Mouse (Mus musculus): ENCODE measurements at regions not wholly inside any gene's neighbourhood (a gene's known extent, or its start where the extent isn't known, plus 50 kb on each side); places are given as distances from the start of the nearest gene placed in this dataset.

DNA sequence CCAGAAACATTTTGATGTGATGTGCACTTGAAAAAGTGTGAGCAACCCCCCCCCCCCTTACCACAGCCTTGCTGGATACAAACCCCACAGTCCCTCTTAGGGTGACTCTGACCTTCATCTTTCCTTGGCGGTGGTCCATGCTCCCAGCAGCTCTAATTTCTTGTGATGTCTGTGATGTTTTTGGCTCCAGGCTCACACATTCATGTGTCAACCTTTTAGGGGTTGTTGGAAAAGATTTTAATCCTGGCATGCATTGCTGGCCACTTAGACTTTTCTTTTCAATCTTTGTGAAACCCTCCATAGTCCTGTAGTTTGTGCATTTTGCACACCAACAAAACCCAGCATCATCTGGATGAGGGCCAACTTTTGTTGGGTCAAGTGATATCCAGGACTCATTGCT, 134.9 kb upstream of the Igfbp3 start:
- in situ Hi-C loops (cut with MboI, MseI), result no loop called here

DNA sequence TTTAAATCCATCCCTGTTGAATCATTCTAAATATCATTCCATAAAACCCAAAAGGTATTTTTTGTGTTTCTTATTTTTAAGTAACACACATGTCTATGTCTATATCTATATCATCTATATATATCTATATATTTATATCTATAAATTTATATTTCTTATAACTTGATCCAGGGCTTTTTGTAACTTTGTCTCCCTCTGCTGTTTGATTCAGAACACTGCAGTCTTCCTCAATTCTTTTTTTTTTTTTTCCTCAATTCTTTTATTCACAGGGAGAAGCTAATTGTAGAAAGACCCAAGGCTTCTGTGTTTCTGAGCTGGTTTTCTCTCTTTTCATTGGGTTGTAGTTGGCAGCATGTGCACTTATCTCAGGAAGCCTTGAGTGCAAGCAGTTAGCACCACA, 124.1 kb upstream of the Igfbp3 start:
- in situ Hi-C loops (cut with MboI, MseI), result no loop called here

DNA sequence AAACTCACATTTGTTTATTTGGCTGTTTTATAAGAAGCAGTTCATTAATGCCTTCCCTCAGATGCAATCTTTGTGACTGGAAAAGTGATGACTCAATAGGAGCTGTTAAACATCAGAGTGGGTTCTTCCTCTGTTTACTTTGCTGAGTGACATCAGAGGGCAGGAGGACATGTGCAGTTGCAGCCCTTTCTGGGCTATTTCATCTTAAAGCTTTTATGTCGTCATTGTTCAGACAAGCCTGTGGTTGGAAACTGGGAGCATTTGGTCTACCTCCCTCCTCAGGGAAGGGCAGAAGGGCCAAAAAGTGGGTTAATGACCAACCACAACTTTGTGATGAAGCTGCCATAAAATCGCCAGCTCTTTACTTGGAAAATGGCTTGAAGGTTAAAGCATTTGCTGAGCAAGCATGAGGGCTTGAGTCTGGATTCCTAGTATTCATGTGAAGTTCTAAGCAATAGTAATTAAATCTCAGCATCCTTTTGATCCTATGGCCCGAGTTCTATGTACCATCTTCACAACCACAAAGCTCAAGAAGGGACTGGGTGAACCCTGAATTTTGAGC, 103.8 kb upstream of the Igfbp3 start:
- in situ Hi-C loops (cut with MboI, MseI), result no loop called here

DNA sequence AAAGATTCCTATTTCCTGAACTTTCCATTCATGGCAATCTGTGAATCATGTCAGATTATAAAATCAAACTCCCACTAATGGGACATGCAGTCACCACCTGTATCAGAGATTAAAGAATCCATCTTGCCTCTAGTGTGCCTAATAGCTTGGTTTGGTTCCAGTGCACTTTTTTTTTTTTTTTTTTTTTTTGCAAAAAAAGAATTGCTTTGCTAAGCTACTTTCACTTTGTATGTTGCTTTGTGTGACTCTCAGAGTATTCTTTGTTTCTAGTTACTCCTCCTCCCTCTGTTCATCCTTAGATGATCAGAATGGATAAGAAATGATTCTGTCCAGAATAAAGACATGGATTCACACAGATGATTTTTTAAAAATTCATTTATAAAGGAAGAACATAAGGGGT, 82.5 kb upstream of the Igfbp3 start:
- in situ Hi-C loops (cut with MboI, MseI), result no loop called here

DNA sequence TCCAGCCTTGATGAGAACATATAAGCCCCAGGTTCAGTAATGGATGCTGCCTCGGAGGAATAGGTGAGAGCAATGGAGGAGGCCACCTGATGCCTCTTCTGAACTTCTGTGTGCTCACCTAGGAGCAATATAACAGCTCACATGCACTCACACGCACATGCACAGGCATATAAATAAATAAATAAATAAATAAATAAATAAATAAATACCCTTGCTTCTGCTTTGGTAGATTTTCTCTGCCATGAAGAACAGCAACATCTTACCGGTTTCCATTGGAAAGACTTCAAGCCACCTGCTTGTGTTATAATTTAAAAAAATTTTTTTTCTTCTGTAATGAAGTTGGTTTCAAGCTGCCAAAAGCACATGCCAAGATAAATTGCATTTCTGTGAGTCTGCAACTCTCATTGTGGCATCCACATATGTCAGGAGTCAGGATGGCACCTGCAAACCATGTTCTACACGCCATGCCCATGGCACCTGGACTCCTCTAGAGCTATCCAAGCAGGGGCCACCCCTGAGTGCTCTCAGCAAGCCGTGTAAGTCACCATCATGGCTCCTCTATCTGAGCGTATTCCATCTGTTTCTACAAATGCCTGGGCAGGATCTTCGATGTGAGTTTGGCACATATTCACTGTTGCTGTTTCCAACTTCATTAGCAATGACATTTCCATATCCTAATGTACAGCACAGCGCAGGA, 75.7 kb upstream of the Igfbp3 start:
- in situ Hi-C loops (cut with MboI, MseI), result no loop called here

DNA sequence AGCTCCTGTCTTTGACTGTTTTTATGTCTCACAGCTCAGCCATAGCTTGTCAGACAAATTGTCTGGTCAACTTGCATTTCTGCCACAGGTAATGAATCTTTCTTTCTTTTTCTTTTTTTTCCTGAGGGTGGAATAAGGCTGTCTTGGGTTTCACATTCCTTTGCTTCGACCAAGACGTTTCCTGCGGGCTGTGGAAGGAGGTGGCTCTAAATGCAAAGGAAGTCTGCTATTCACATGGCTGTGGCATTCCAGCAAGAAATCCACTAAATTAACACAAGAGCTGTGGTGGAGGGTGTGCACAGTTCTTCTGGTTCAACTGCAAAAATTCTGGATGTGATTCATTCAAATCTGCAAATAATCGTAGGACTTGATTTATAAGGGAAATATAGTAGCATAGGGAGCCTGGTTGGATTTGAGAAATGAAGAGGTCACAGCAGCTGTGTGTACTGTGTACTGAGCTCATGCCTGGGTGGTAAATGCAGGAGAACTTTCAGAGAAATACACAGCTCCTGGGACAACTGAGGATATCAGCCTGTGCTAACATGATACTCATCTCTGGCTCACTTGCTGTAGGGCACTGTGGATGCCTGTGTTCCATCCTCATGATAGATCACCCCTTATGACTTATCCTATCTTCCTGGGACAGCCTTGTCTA, 71.2 kb upstream of the Igfbp3 start:
- in situ Hi-C loops (cut with MboI, MseI), result no loop called here

DNA sequence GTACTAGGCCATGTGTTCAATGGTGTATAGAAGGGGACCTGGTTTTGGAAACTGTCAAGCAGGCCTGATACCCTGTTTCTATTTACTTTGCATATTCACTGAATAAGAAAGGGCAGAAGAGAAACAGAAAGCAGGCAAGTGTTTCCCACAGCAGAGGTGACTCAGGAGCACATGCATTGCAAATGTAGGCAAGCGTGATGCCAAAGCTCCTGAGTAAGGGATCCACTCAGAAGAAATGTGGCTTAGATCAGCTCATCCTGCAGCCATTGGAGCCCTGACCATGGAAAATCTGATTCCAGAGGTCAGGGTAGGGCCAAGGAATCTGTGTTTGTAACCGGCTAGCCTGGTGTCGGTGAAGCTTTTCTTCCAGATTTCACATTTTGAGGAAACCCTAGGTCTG, 69.3 kb upstream of the Igfbp3 start:
- in situ Hi-C loops (cut with MboI, MseI), result no loop called here

DNA sequence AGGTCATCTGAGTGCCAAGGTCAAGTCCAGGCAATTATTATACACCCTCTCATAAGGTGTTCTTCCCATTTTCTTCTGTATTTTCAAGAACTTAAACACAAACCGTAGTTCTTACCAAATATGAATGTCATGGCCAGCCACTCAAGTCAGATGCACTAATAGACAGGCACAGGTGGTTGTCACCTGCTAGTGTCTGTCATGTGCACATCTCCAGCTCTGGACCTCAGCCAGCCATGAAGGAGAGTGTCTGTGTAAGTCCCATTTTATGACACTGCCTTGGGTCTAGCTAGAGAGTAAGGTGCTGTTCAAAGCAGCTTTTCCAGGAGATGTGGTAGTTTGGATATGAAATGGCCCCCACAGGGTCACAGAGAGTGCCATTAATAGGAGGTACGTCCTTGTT, 68.5 kb upstream of the Igfbp3 start:
- in situ Hi-C loops (cut with MboI, MseI), result no loop called here

DNA sequence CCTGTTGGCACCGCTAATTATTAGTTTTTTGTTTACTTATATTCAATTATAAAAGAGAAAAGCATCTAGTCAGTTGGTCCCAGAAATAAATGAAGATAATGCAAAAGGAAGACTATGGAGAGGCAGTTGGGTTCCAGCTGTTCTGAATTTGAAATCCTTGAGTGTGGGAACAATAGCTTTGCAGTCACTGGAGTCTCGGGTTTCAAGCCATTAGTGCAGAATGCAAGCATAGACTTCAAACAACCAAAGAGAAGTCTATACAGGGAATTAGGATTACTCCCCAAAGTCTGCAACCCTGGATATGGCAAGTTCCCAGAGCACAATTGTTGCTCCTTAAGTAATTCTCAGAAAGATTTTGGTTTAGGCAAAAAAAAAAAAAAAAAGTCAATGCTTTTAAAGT, 67.9 kb upstream of the Igfbp3 start:
- in situ Hi-C loops (cut with MboI, MseI), result no loop called here

DNA sequence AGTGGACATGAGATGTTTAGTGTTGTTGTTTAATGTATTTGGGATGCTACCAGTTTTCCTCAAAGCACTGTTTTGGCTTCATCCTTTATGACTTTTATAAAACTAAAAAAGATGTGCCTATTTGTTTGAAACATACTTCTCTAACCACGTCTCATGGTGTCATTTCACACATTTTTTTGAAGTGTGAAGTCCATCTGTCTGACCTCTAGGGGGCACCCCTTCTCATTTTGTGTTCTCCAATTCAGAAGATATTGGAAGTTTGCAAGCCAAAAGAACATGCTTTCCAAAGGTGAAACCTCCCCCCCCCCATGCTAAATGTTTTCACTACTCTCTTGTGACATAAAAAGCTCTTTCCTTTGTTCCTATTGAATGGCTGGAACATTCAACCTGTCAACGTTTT, 66.2 kb upstream of the Igfbp3 start:
- in situ Hi-C loops (cut with MboI, MseI), result no loop called here

DNA sequence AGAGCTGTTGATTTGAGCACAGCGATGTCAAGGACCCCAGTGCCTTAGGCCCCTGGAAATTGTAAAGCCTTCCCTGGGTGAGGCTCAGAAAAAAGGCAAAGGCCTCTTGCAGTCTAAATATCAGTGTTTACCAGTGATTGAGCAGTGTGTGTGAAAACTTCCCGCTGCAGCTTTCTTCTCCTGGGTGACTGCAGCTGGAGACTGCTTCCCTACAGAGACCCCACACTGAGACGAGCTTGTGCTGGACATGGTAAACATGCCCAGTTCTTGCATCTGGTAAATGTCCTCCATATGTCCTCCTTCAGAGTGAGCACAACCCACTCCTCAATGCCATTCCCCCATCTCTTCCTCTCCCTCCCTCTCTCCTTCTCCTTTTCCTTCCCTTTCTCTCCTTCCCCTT, 58.8 kb upstream of the Igfbp3 start:
- in situ Hi-C loops (cut with MboI, MseI), result no loop called here

DNA sequence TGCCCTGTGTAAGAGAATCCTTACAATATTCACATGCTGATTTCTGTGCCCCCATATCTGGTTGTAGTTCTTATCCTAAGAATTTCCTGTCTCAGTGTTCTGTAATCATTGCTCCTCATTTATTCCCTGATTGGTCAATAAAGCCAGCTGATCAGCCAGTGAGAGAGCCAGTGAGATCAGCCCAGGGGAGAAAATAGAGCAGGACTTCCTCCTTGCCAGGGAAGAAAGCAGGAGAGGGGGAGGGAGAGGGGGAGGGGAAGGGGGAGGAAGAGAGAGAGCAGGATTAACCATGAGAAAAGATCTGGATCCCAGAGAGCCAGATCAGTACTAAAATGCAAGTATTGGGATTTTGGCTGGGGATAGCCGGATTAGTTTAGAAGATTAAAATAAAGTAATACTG, 57.2 kb upstream of the Igfbp3 start:
- in situ Hi-C loops (cut with MboI, MseI), result no loop called here

DNA sequence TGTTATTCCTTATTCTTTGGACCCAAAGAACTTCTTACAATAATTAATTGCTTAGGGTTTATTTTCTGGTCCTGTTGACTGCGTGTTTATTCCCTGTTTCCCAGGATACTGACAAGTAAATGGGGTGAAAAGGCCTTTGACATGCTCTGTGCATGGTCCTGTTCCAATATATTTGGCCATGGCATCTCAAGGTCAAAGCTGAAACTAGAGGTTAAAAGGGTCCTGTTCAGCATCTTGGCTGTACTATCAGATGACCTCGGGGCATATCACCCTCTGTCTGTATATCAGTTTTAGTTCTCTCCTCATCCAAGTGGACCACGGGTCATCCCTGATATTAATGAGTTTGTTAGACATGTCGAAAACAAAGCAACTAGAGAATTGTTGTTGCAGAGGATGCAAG, 50.2 kb upstream of the Igfbp3 start:
- in situ Hi-C loops (cut with MboI, MseI), result no loop called here
